Mouse (Mus musculus): ENCODE measurements around the gene Brwd1. TPM values are rescaled to one million over a fixed set of nuclear protein-coding genes. Genes with fewer than 3 reads are reported as not detected.
"Not testable (repeated sequence)": the region's sequence is repeated elsewhere in the genome, so short reads cannot be mapped to it uniquely, and the experiment has no call there.

Gene Brwd1
- total RNA-seq (2021), result 10 to 100 TPM; 59.2 to 63.4 TPM
- long read RNA-seq, experiment 1, transcript Brwd1-203 (5 exons, 2,382 nt), result major isoform, 12 of 15 reads
- long read RNA-seq, experiment 1, partial matches to known transcripts, result 1 of 15 reads
- long read RNA-seq, experiment 1, other reads (novel, unspliced or antisense), result 2 of 15 reads
- long read RNA-seq, experiment 2, transcript Brwd1-203 (5 exons, 2,382 nt), result major isoform, 22 of 30 reads
- long read RNA-seq, experiment 2, partial matches to known transcripts, result 1 of 30 reads
- long read RNA-seq, experiment 2, other reads (novel, unspliced or antisense), result 7 of 30 reads

DNA sequence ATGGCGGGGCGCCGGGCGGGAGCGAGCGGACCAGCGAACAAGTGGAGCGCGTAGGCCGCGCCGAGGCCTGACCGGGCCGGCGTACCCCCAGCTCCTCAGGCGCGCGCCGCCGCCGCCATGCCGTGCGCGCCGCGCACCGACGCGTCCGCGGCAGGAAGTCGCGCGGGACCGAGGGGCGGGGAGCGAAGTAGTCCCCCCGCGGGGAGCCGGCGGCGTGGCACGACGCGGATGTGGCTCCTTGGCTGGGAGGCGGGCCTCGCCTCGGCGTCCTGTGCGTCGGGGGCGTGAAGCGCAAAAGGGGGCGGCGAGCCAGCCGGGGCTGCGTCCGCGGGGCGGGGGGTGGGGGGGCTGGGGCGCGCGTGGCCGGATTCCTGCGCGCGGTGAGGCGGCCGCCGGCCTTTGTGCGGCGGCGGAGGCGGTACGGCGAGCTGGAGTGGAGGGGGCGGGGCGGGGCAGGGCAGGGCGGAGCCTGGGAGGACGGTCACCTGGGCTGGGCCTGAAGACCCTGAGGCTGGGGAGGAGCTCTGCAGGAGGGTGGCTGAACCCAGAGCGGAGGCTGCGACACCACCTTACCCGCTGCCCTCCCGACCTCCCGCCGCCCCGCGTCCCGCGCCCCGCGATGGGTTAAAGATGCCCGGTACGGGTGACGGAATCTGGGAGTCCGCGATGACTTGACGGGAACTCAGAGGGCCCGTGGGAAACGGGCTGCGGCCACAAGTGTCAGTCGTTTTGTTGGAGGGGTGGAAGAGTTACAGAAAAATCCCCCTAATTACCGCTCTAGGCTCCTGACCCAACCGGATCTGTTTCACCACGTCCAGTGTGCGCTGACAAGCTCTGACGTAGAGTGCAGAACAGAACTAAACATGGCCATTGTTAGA is at the start of gene Brwd1:
TSS of gene Brwd1 (minus strand) at position 226 of the 878 bp plus-strand sequence.
- DNase-seq, result peak; percentile 94

- no peak for DNase-seq
Measured at GRCm38 (mm10) chr16:96128466-96128865, 46.1 kb upstream of the Brwd1 start.

GRCm38 (mm10) chr16:96127657-96128344 is 45.5 kb upstream of the Brwd1 start, which contains the start of gene Hmgn1:
Gene Hmgn1 (minus strand): TSS chr16:96127729.
- peak; percentile 99 for DNase-seq

- DNase-seq, result no peak
Measured at GRCm38 (mm10) chr16:96127288-96127656, 44.9 kb upstream of the Brwd1 start.

- DNase-seq, result no peak
Measured at GRCm38 (mm10) chr16:96126684-96127171, 44.4 kb upstream of the Brwd1 start.

- no peak for DNase-seq
Measured at GRCm38 (mm10) chr16:96120022-96120623, 37.8 kb upstream of the Brwd1 start.

GRCm38 (mm10) chr16:96114729-96115128 is 32.4 kb upstream of the Brwd1 start:
- DNase-seq, result no peak

DNA sequence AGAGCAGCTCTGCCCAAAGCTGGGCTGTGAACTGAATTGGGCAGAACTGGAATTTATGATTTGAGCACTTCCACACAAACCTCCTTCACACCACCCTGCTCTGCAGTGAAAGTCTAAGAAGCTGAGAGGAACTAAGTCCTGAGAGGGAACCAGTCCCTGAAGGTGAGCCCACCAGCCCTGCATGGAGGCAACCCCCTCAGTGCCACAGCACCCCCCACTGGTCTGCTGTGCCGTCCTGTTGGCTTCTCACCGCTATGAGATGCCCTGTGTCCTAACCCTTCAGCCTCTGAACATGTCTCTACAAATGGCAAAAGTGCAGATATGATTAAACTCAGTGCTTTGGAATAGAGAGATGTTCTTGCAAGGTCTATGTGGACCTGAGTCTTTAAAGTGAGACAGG is 30.4 kb upstream of the Brwd1 start:
- no peak for DNase-seq

GRCm38 (mm10) chr16:96110655-96111345 is 28.5 kb upstream of the Brwd1 start:
- no peak for DNase-seq

DNA sequence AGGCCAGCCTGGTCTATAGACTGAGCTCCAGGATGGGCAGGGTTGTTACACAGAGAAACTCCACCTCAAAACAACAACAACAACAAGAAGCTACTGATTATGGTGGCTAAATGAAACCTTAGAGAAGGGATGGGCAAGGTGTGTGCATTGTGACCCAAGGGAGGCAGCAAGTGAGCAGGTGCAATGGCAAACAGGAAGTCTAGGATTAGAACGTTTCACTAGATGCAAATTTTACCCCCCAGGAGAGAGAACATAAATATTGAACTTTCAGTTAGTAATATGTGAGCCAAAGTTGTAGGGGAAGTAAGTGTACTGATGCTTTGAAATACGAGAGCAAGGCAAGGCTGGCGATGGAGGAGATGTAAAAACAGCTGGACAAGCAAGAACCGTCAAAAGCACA is 27.3 kb upstream of the Brwd1 start:
- DNase-seq, result no peak

DNA sequence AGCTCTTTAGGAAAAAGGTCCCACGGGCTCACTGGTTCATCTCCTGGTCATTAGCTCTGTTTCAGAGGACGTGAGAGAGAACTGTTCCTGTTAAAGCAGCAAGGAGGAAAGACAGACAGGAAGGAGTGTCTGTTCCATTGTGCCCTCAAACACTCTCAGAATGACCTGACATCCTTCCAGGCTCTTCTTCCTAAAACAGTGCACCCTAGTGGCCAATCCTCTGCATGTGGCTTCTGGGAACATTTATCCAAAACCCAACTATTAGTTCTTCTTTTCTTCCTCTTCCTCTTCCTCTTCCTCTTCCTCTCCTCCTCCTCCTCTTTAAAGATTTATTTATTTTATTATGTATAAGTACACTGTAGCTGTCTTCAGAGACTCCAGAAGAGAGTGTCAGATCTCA is 20.7 kb upstream of the Brwd1 start:
- DNase-seq, result no peak

DNA sequence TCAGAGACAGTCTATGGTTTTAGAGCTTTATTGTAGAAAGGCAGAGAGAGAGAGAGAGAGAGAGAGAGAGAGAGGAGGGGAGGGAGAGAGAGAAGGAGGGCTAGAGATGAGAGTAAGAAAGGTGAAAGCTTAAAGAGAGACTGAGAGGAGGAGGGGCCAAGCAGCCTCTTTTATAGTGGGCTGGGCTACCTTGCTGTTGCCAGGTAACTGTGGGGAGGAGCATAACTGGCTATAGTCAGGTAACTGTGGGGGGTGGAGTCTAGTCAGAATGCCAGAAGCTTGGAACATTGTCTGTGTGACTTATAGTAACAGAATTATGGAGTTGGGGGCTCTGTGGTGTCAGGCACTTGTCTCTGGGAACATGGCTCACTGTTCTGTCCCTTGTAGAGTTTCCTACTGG is 15.5 kb upstream of the Brwd1 start:
- DNase-seq, result not testable (repeated sequence)

GRCm38 (mm10) chr16:96095966-96096365 is 13.6 kb upstream of the Brwd1 start:
- no peak for DNase-seq

GRCm38 (mm10) chr16:96091515-96092504 is 9.5 kb upstream of the Brwd1 start:
- peak; percentile 25 for DNase-seq

- no peak for DNase-seq
Measured at GRCm38 (mm10) chr16:96088120-96088519, 5.8 kb upstream of the Brwd1 start.

DNA sequence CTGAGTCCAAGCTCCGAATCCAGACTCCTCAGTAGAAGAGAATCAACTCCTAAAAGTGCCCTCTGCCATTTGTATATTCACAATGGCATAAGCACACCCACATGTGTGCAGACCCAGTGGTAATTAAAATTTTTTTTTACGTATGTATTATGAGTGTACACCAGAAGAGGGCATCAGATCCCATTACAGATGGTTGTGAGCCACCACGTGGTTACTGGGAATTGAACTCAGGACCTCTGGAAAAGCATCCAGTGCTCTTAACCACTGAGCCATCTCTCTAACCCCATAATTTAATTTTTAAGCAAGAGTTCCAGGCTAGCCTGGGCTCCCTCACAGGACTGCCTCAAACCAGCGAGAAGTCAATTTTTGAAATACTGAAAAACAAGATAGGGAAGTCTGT is 5.1 kb upstream of the Brwd1 start:
- DNase-seq, result no peak

DNA sequence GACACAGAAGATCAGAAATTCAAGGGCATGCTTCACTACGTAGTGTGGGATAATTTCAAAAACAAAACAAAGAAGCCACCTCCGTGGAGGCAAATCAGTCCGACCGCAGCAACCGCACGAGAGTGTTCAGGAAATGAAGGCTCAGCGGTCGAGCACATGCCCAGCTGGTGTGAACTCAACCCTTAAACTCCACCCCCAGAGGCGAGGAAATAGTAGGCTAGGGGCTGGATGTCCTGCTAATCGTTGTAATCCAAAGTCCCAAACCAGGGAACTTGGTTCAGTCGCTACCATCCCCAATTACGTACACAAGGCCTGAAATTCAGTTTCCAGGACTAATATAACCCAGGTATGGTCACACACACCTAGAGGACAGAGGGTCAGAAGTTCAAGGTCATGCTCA is 4.7 kb upstream of the Brwd1 start:
- no peak for DNase-seq

DNA sequence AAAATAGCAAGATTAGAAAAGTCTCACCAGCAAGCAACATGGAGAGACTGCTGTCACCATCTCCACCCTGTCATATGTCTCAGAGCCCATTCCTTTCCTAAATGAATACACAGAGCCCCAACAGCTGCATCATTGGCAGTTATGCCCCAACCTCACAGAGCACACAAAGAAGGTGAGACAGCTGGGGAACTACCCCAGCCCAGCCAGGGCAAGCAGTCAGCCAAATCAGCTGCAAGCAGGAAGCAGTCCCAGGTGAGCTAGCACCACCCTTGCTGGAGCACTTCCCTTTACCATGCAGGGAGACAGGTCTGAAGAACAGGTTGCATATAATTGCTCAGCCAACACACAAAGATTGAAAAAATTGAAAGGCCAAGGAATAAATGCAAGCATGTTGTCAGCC is 3.3 kb upstream of the Brwd1 start:
- DNase-seq, result peak; percentile 27

- DNase-seq, result peak; percentile 39
Measured at GRCm38 (mm10) chr16:96083179-96083646, 887 bp upstream of the Brwd1 start.

GRCm38 (mm10) chr16:96081742-96082241 is 534 bp downstream of the Brwd1 start:
- DNase-seq, result no peak
